Mouse (Mus musculus) midbrain, embryonic 14.5 days (tissue): Measurements from ENCODE around the gene Ankrd31. TPM values are rescaled to one million over a fixed set of nuclear protein-coding genes. Genes with fewer than 3 reads are reported as not detected.
A peak's percentile ranks its signal among the peaks of the same experiment; 100 is the strongest.
"Not testable (repeated sequence)": the region's sequence is repeated elsewhere in the genome, so short reads cannot be mapped to it uniquely, and the experiment has no call there.

ENCODE experiments used
- ATAC-seq: fragments of 200-750 bp; cut with Nextera tagmentation; 2 replicates; pipeline ENCODE4 v1.8.0; 2017; ENCODE audit warnings: moderate number of reproducible peaks, moderate library complexity; ENCODE audit not compliant: low FRiP score, low TSS enrichment
- DNase-seq: peaks from one replicate; pipeline ENCODE4 v3.0.0-alpha.2; 2015
- H3K27ac ChIP-seq: fragments of 300-500 bp; sonication (generic); replicated peaks from 2 replicates; pipeline ENCODE4 v1.5.1; 2014; ENCODE audit warnings: mild to moderate bottlenecking, low read depth, low read length, moderate library complexity
- H3K27me3 ChIP-seq: fragments of 300-500 bp; sonication (generic); 2 replicates; pipeline ENCODE4 v1.6.1; 2014; ENCODE audit warnings: low read length, control low read depth, mixed read lengths; ENCODE audit not compliant: control insufficient read depth, insufficient read depth
- H3K36me3 ChIP-seq: fragments of 300-500 bp; sonication (generic); 2 replicates; pipeline ENCODE4 v1.6.1; 2014; ENCODE audit warnings: low read length, control low read depth; ENCODE audit not compliant: control insufficient read depth, insufficient read depth
- H3K4me1 ChIP-seq: fragments of 300-500 bp; sonication (generic); 2 replicates; pipeline ENCODE4 v1.6.1; 2014; ENCODE audit warnings: mild to moderate bottlenecking, antibody characterized with exemption, low read length, control low read depth; ENCODE audit not compliant: control insufficient read depth, insufficient read depth
- H3K4me2 ChIP-seq: fragments of 300-500 bp; sonication (generic); 2 replicates; pipeline ENCODE4 v1.6.1; 2014; ENCODE audit warnings: mild to moderate bottlenecking, low read length, moderate library complexity
- H3K4me3 ChIP-seq: fragments of 300-500 bp; sonication (generic); replicated peaks from 2 replicates; pipeline ENCODE4 v1.5.1; 2014; ENCODE audit warnings: low read depth, low read length
- H3K9ac ChIP-seq: fragments of 300-500 bp; sonication (generic); replicated peaks from 2 replicates; pipeline ENCODE4 v1.6.1; 2014; ENCODE audit warnings: mild to moderate bottlenecking, low read length, moderate library complexity
- H3K9me3 ChIP-seq: fragments of 300-500 bp; sonication (generic); 2 replicates; pipeline ENCODE4 v1.6.1; 2016; ENCODE audit warnings: low read length, control low read depth, mixed read lengths; ENCODE audit not compliant: control insufficient read depth
- WGBS: fragments of 180-500 bp; shearing (Covaris S2); extraction: QIAGEN DNeasy Blood & Tissue Kit; methylation state at CpG from one replicate; pipeline ENCODE4 v1.1.7; 2014; 5-methylcytosine and 5-hydroxymethylcytosine counted together
- polyA plus RNA-seq: library from polyadenylated mRNA; unstranded; fragments of >200 nt; fragmentation: Nextera tagmentation; extraction: Ambion mirVana; gene quantifications from 2 replicates; pipeline ENCODE4 v1.2.1, GENCODE M21; 2014

Gene Ankrd31
- polyA plus RNA-seq, 1 experiment from 2014 or later = 0.07 TPM

- no peak overlapping the region for H3K9ac ChIP-seq
- H3K4me3 ChIP-seq = no peak overlapping the region
- 84% methylated on average over 1 of the region's 1 CpGs for WGBS
- no peak overlapping the region for H3K4me2 ChIP-seq
- no peak for ATAC-seq
- DNase-seq = no peak
- no peak overlapping the region for H3K27ac ChIP-seq
- no peaks in the 10 kb centered on the region for H3K27me3 ChIP-seq
- H3K36me3 ChIP-seq = no peaks in the 10 kb centered on the region
- no peaks in the 10 kb centered on the region for H3K4me1 ChIP-seq
- H3K9me3 ChIP-seq = no peaks in the 10 kb centered on the region
Observed at GRCm38 (mm10) chr13:96730116-96730515, 18.0 kb upstream of the Ankrd31 start.

- Histone ChIP-seq H3K4me2 (no peak overlapping the region), H3K9ac (no peak overlapping the region), H3K36me3 (no peaks in the 10 kb centered on the region), H3K27ac (no peak overlapping the region), H3K4me1 (no peaks in the 10 kb centered on the region), H3K9me3 (no peaks in the 10 kb centered on the region), H3K27me3 (no peaks in the 10 kb centered on the region), H3K4me3 (no peak overlapping the region)
- ATAC-seq = no peak
- WGBS = 41% methylated on average over 1 of the region's 1 CpGs
- peak; percentile 51 for DNase-seq
Observed at GRCm38 (mm10) chr13:96735175-96735574, 12.9 kb upstream of the Ankrd31 start.

GRCm38 (mm10) chr13:96740159-96740558 is 7.9 kb upstream of the Ankrd31 start:
- H3K36me3 ChIP-seq = no peaks in the 10 kb centered on the region
- 91% methylated on average over 2 of the region's 2 CpGs for WGBS
- no peaks in the 10 kb centered on the region for H3K4me1 ChIP-seq
- no peak overlapping the region for H3K9ac ChIP-seq
- no peak overlapping the region for H3K4me2 ChIP-seq
- no peak for ATAC-seq
- no peaks in the 10 kb centered on the region for H3K27me3 ChIP-seq
- no peak overlapping the region for H3K27ac ChIP-seq
- DNase-seq = no peak
- no peak overlapping the region for H3K4me3 ChIP-seq
- H3K9me3 ChIP-seq = no peaks in the 10 kb centered on the region

DNA sequence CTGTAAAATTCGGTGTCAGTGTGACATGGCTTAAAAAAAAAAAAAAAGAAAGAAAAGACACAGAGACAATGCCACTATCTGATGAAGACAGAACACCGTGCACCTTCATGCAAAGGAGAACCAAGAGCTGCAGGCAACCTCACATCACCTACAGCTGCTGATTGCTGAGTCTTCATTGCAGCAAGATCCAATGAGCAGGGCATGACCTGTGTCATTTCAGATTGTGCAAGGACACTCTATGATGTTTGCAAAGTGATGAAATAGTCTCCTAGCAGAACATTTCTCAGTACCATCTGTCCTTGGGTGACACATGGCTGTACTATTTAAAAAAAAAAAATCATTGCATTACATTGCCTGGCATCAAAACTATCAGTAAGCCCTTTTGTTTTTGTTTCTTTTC is 5.2 kb upstream of the Ankrd31 start:
- no peaks in the 10 kb centered on the region for H3K36me3 ChIP-seq
- ATAC-seq = no peak
- no peak for DNase-seq
- no peaks in the 10 kb centered on the region for H3K4me1 ChIP-seq
- no peak overlapping the region for H3K4me3 ChIP-seq
- 81% methylated on average over 2 of the region's 2 CpGs for WGBS
- H3K27me3 ChIP-seq = no peaks in the 10 kb centered on the region
- H3K9ac ChIP-seq = no peak overlapping the region
- no peak overlapping the region for H3K4me2 ChIP-seq
- no peak overlapping the region for H3K27ac ChIP-seq
- no peaks in the 10 kb centered on the region for H3K9me3 ChIP-seq

DNA sequence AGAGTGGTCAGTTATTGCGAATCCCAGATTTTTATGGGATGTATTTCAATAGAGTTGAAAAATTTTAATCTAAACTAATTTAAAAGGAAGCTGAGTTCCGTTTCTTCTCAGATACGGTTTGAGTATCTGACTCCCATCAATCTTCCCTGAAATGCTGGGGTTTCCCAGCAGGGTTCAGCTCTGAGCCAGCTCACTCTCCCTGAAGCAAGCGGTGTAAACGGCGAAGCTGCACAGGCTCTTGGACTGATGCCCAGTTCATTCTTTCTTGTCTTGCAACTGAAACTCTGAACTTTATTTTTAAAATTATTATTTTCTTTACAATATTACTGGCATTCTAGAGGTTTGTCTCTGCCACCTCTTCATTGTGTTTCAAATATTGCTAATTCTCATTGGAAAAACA is 2.0 kb upstream of the Ankrd31 start:
- Histone ChIP-seq H3K27me3 (no peaks in the 10 kb centered on the region), H3K4me2 (no peak overlapping the region), H3K36me3 (no peaks in the 10 kb centered on the region), H3K9ac (no peak overlapping the region), H3K4me1 (no peaks in the 10 kb centered on the region), H3K27ac (no peak overlapping the region), H3K9me3 (peaks cover 4% of the 10 kb centered on the region; the same call in 1 of the 2 replicates), H3K4me3 (no peak overlapping the region)
- DNase-seq (peak; percentile 53), ATAC-seq (no peak)
- WGBS = 52% methylated on average over 6 of the region's 6 CpGs

GRCm38 (mm10) chr13:96749859-96750258 is 1.8 kb downstream of the Ankrd31 start:
- no peaks in the 10 kb centered on the region for H3K36me3 ChIP-seq
- no peak for ATAC-seq
- peaks cover 4% of the 10 kb centered on the region; the same call in 1 of the 2 replicates for H3K9me3 ChIP-seq
- H3K4me3 ChIP-seq = no peak overlapping the region
- no peak overlapping the region for H3K27ac ChIP-seq
- DNase-seq = no peak
- H3K9ac ChIP-seq = no peak overlapping the region
- H3K4me2 ChIP-seq = no peak overlapping the region
- H3K4me1 ChIP-seq = no peaks in the 10 kb centered on the region
- H3K27me3 ChIP-seq = no peaks in the 10 kb centered on the region
- WGBS = 87% methylated on average over 6 of the region's 6 CpGs

DNA sequence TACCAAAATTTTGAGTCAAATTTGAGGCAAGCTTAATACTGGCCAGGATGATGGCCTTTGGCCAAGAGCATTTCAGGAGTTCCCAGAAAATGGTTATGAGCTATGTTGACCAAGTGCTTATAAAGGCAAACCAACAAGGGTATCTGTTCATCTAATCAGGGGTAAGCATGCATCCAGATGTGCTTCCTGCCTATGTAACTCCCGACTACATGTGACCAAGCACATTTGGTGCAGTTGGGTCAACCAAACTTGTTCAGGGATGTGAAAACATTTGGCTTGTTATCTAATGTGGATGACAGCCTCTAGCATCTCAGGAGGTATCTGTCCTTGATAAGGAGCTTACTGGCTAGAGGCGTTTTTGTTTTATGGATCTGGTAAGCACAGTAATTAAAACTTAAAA is 12.8 kb downstream of the Ankrd31 start:
- Histone ChIP-seq H3K27ac (no peak overlapping the region), H3K36me3 (no peaks in the 10 kb centered on the region), H3K4me2 (no peak overlapping the region), H3K4me1 (no peaks in the 10 kb centered on the region), H3K9me3 (peaks cover 4% of the 10 kb centered on the region; the same call in 1 of the 2 replicates), H3K9ac (no peak overlapping the region), H3K4me3 (no peak overlapping the region), H3K27me3 (no peaks in the 10 kb centered on the region)
- DNase-seq = no peak
- ATAC-seq = no peak
- WGBS = 81% methylated on average over 2 of the region's 2 CpGs

- ATAC-seq, H3K4me1 ChIP-seq, H3K36me3 ChIP-seq, H3K4me2 ChIP-seq, DNase-seq, H3K9me3 ChIP-seq, H3K4me3 ChIP-seq, H3K27ac ChIP-seq, H3K27me3 ChIP-seq, H3K9ac ChIP-seq: not testable (repeated sequence)
- WGBS = 85% methylated on average over 5 of the region's 5 CpGs
Observed at GRCm38 (mm10) chr13:96786071-96786470, 38.0 kb downstream of the Ankrd31 start.

- DNase-seq (no peak), ATAC-seq (no peak)
- H3K9me3 ChIP-seq = no peaks in the 10 kb centered on the region
- no peak overlapping the region for H3K4me3 ChIP-seq
- H3K27me3 ChIP-seq = no peaks in the 10 kb centered on the region
- H3K4me2 ChIP-seq = no peak overlapping the region
- H3K36me3 ChIP-seq = no peaks in the 10 kb centered on the region
- H3K4me1 ChIP-seq = no peaks in the 10 kb centered on the region
- no peak overlapping the region for H3K27ac ChIP-seq
- no peak overlapping the region for H3K9ac ChIP-seq
- 86% methylated on average over 2 of the region's 2 CpGs for WGBS
Observed at GRCm38 (mm10) chr13:96793451-96793850, 45.4 kb downstream of the Ankrd31 start.
